Mouse (Mus musculus) myocyte (in vitro differentiated cells): ENCODE data around the gene AC153137.1. TPM values are rescaled to one million over a fixed set of nuclear protein-coding genes. Genes with fewer than 3 reads are reported as not detected.
A peak's percentile ranks its signal among the peaks of the same experiment; 100 is the strongest.
"Not testable (repeated sequence)": the region's sequence is repeated elsewhere in the genome, so short reads cannot be mapped to it uniquely, and the experiment has no call there.

Experiments used
- H3K27me3 ChIP-seq: one replicate; pipeline ENCODE4 v1.6.1; 2011; ENCODE audit not compliant: control insufficient read depth, insufficient read depth, insufficient read length
- H3K36me3 ChIP-seq: one replicate; pipeline ENCODE4 v1.6.1; 2011; ENCODE audit not compliant: control insufficient read depth, insufficient read depth
- H3K4me2 ChIP-seq: one replicate; pipeline ENCODE4 v1.6.1; 2011; ENCODE audit warnings: low read depth, control low read depth
- H3K4me3 ChIP-seq: one replicate; pipeline ENCODE4 v1.5.1; 2011; ENCODE audit warnings: mild to moderate bottlenecking, control low read depth, moderate library complexity
- H3K79me2 ChIP-seq: one replicate; pipeline ENCODE4 v1.6.1; 2011; ENCODE audit not compliant: control insufficient read depth, insufficient read depth
- H3ac ChIP-seq: one replicate; pipeline ENCODE4 v1.6.1; 2011; ENCODE audit not compliant: control insufficient read depth, insufficient read length
- CEBPB ChIP-seq: IDR thresholded peaks from 2 replicates; pipeline ENCODE4 v1.6.1; 2011; ENCODE audit warnings: mild to moderate bottlenecking, moderate library complexity; ENCODE audit not compliant: poor library complexity, insufficient read depth, severe bottlenecking
- E2F4 ChIP-seq: IDR thresholded peaks from one replicate; pipeline ENCODE4 v1.6.1; 2011; ENCODE audit warnings: mild to moderate bottlenecking, control low read depth, moderate library complexity; ENCODE audit not compliant: insufficient read depth
- MAX ChIP-seq: IDR thresholded peaks from one replicate; pipeline ENCODE4 v1.6.1; 2011; ENCODE audit warnings: low read depth, mild to moderate bottlenecking, control low read depth
- MYOD1 ChIP-seq, 3 experiments: IDR thresholded peaks; one replicate each; pipeline ENCODE4 v1.6.1; 2011; ENCODE audit warnings: control low read depth in 2 of 3, low read depth in 2 of 3, mild to moderate bottlenecking in 2 of 3, moderate library complexity in 1 of 3; ENCODE audit not compliant: insufficient read length in 2 of 3, control insufficient read depth in 1 of 3
- MYOG ChIP-seq, 3 experiments: IDR thresholded peaks; one replicate each; pipeline ENCODE4 v1.6.1; 2011; ENCODE audit warnings: control low read depth in 2 of 3, low read depth in 2 of 3, mild to moderate bottlenecking in 2 of 3; ENCODE audit not compliant: insufficient read length in 2 of 3, control insufficient read depth in 1 of 3, insufficient read depth in 1 of 3
- POLR2A ChIP-seq: IDR thresholded peaks from one replicate; pipeline ENCODE4 v1.6.1; 2011; ENCODE audit warnings: low read depth, mild to moderate bottlenecking, control low read depth, moderate library complexity; ENCODE audit not compliant: insufficient read length
- POLR2AphosphoS2 ChIP-seq: IDR thresholded peaks from one replicate; pipeline ENCODE4 v1.6.1; 2011; ENCODE audit warnings: low read depth, control low read depth; ENCODE audit not compliant: insufficient read length
- REST ChIP-seq: IDR thresholded peaks from one replicate; pipeline ENCODE4 v1.6.1; 2011; ENCODE audit warnings: mild to moderate bottlenecking, control low read depth, moderate library complexity; ENCODE audit not compliant: insufficient read depth, insufficient read length
- SRF ChIP-seq: IDR thresholded peaks from one replicate; pipeline ENCODE4 v1.6.1; 2011; ENCODE audit warnings: low read depth; ENCODE audit not compliant: control insufficient read depth, insufficient read length
- TCF12 ChIP-seq: IDR thresholded peaks from one replicate; pipeline ENCODE4 v1.6.1; 2011; ENCODE audit warnings: mild to moderate bottlenecking, control low read depth; ENCODE audit not compliant: poor library complexity, insufficient read depth, severe bottlenecking
- TCF3 ChIP-seq: IDR thresholded peaks from one replicate; pipeline ENCODE4 v1.6.1; 2011; ENCODE audit warnings: low read depth, control low read depth; ENCODE audit not compliant: insufficient read length
- USF1 ChIP-seq: IDR thresholded peaks from one replicate; pipeline ENCODE4 v1.6.1; 2011; ENCODE audit warnings: low read depth, mild to moderate bottlenecking, control low read depth, moderate library complexity
- polyA plus RNA-seq: library from polyadenylated mRNA; unstranded; fragments of >200 nt; fragmentation: generic; extraction: Trizol; gene quantifications from one replicate; pipeline ENCODE4 v1.2.1, GENCODE M21; 2012; ENCODE audit warnings: missing spikeins

Gene AC153137.1
- not detected for polyA plus RNA-seq

DNA sequence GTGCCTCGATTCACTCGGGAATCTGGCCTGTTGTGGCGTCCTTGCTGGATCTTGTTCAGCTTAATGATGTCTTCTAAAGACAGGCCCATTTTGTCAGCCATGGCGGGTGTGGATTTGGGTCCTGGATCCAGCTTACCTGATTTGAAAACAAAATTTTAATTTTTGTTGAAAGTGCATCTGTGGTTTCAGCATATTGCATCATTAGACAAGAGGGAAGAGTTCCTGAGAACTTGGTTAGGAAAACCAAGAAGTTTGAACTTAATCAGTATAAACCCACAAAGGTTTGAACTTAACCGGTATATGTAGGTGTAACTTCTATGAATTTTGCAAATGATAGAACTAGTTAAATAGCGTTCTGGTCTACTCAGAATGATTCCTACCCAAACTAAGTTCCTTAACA lies at the start of gene AC153137.1:
Gene AC153137.1 (minus strand): TSS at position 101 of the 400 bp plus-strand sequence.
- H3K27me3 ChIP-seq, H3ac ChIP-seq, H3K4me2 ChIP-seq, H3K79me2 ChIP-seq, H3K4me3 ChIP-seq, H3K36me3 ChIP-seq: not testable (repeated sequence)

GRCm38 (mm10) chr1:31023173-31023572 lies 45.4 kb upstream of the AC153137.1 start:
- H3K27me3 ChIP-seq = no peaks in the 10 kb centered on the region
- H3K4me3 ChIP-seq = no peak overlapping the region
- TF ChIP-seq MYOG (IDR thresholded peaks at IDR 0.05; ENCODE audit: control insufficient read depth in 1 of 3, insufficient read depth in 1 of 3, insufficient read length in 2 of 3, low read depth in 2 of 3) (no peak), MYOD1 (IDR thresholded peaks at IDR 0.05; ENCODE audit: control insufficient read depth in 1 of 3, insufficient read length in 2 of 3, low read depth in 2 of 3) (no peak), CEBPB (no peak), TCF3 (no peak), MAX (no peak), REST (no peak), SRF (no peak), TCF12 (no peak), USF1 (no peak), E2F4 (no peak), POLR2A (no peak), POLR2AphosphoS2 (no peak)
- no peak overlapping the region for H3ac ChIP-seq
- no peaks in the 10 kb centered on the region for H3K36me3 ChIP-seq
- H3K79me2 ChIP-seq = no peaks in the 10 kb centered on the region
- no peak overlapping the region for H3K4me2 ChIP-seq

GRCm38 (mm10) chr1:31019283-31019682 lies 41.5 kb upstream of the AC153137.1 start:
- peak overlapping the region; percentile 56 for H3K4me2 ChIP-seq
- no peak overlapping the region for H3ac ChIP-seq
- H3K36me3 ChIP-seq = no peaks in the 10 kb centered on the region
- no peaks in the 10 kb centered on the region for H3K79me2 ChIP-seq
- no peak overlapping the region for H3K4me3 ChIP-seq
- TF ChIP-seq POLR2A = no peak
- no peak for TF ChIP-seq POLR2AphosphoS2
- TF ChIP-seq SRF = no peak
- TF ChIP-seq TCF3 = no peak
- TF ChIP-seq USF1 = no peak
- no peak for TF ChIP-seq MYOG (IDR thresholded peaks at IDR 0.05; ENCODE audit: control insufficient read depth in 1 of 3, insufficient read depth in 1 of 3, insufficient read length in 2 of 3, low read depth in 2 of 3)
- TF ChIP-seq MYOD1 (IDR thresholded peaks at IDR 0.05; ENCODE audit: control insufficient read depth in 1 of 3, insufficient read length in 2 of 3, low read depth in 2 of 3) = no peak
- TF ChIP-seq TCF12 = no peak
- no peak for TF ChIP-seq E2F4
- no peak for TF ChIP-seq MAX
- TF ChIP-seq CEBPB = no peak
- no peak for TF ChIP-seq REST
- no peaks in the 10 kb centered on the region for H3K27me3 ChIP-seq

- H3K36me3 ChIP-seq = no peaks in the 10 kb centered on the region
- no peaks in the 10 kb centered on the region for H3K79me2 ChIP-seq
- no peaks in the 10 kb centered on the region for H3K27me3 ChIP-seq
- no peak overlapping the region for H3K4me3 ChIP-seq
- no peak overlapping the region for H3K4me2 ChIP-seq
- H3ac ChIP-seq = no peak overlapping the region
- no peak for TF ChIP-seq POLR2AphosphoS2
- TF ChIP-seq TCF12 = no peak
- no peak for TF ChIP-seq SRF
- TF ChIP-seq MYOG (IDR thresholded peaks at IDR 0.05; ENCODE audit: control insufficient read depth in 1 of 3, insufficient read depth in 1 of 3, insufficient read length in 2 of 3, low read depth in 2 of 3) = no peak
- TF ChIP-seq E2F4 = no peak
- TF ChIP-seq MYOD1 (IDR thresholded peaks at IDR 0.05; ENCODE audit: control insufficient read depth in 1 of 3, insufficient read length in 2 of 3, low read depth in 2 of 3) = no peak
- no peak for TF ChIP-seq TCF3
- TF ChIP-seq CEBPB = no peak
- no peak for TF ChIP-seq REST
- no peak for TF ChIP-seq POLR2A
- no peak for TF ChIP-seq USF1
- no peak for TF ChIP-seq MAX
These were observed 39.6 kb upstream of the AC153137.1 start for GRCm38 (mm10) chr1:31017377-31017776.

DNA sequence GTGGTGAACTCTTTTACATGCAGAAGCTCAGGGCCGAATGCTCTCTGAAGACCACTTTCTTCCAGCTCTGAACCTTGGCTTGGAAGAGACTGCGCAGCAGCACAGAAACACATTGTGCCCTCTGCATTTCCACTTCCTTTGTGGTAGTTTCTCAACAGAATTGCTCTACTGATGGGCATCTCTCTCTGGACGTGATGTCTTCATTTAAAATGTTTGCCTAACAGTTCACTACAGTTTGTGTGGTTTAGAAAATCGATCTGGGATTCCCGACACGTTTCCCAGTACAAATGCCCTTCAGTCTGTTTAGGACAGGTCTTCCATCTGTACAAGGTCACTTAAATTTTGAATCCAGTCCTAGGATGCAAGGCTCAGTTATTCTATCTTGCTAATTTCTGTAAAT lies 38.3 kb upstream of the AC153137.1 start:
- Histone ChIP-seq H3K36me3 (no peaks in the 10 kb centered on the region), H3ac (no peak overlapping the region), H3K79me2 (no peaks in the 10 kb centered on the region), H3K27me3 (no peaks in the 10 kb centered on the region), H3K4me3 (no peak overlapping the region), H3K4me2 (no peak overlapping the region)
- no peak for TF ChIP-seq MYOD1 (IDR thresholded peaks at IDR 0.05; ENCODE audit: control insufficient read depth in 1 of 3, insufficient read length in 2 of 3, low read depth in 2 of 3)
- TF ChIP-seq POLR2AphosphoS2 = no peak
- no peak for TF ChIP-seq TCF12
- no peak for TF ChIP-seq MYOG (IDR thresholded peaks at IDR 0.05; ENCODE audit: control insufficient read depth in 1 of 3, insufficient read depth in 1 of 3, insufficient read length in 2 of 3, low read depth in 2 of 3)
